Mouse (Mus musculus): ENCODE data around the gene Emc9. TPM values are rescaled to one million over a fixed set of nuclear protein-coding genes. Genes with fewer than 3 reads are reported as not detected.

The Emc9 gene
- polyA plus RNA-seq, 1 experiment: 3.5 TPM

- TF ChIP-seq TAL1 (IDR thresholded peaks at IDR 0.05; ENCODE audit: low read length): no peak
- TF ChIP-seq GATA1 (IDR thresholded peaks at IDR 0.05; ENCODE audit: low read length): no peak
- Histone ChIP-seq H3K9me3 (ENCODE audit: control insufficient read depth, low read length) (no peaks in the 10 kb centered on the region), H3K4me3 (replicated peaks) (no peak overlapping the region), H3K4me1 (ENCODE audit: control insufficient read depth) (peaks cover 53% of the 10 kb centered on the region), H3K36me3 (ENCODE audit: control insufficient read depth) (peaks cover 26% of the 10 kb centered on the region), H3K27me3 (ENCODE audit: control insufficient read depth) (no peaks in the 10 kb centered on the region)
These were observed 28.2 kb upstream of the Emc9 start for GRCm38 (mm10) chr14:55613346-55613745.

- H3K4me3 ChIP-seq (replicated peaks): no peak overlapping the region
- H3K36me3 ChIP-seq (ENCODE audit: control insufficient read depth): peaks cover 68% of the 10 kb centered on the region
- H3K9me3 ChIP-seq (ENCODE audit: control insufficient read depth, low read length): no peaks in the 10 kb centered on the region
- TF ChIP-seq TAL1 (IDR thresholded peaks at IDR 0.05; ENCODE audit: low read length): no peak
- no peak for TF ChIP-seq GATA1 (IDR thresholded peaks at IDR 0.05; ENCODE audit: low read length)
- no peaks in the 10 kb centered on the region for H3K27me3 ChIP-seq (ENCODE audit: control insufficient read depth)
- H3K4me1 ChIP-seq (ENCODE audit: control insufficient read depth): peaks cover 54% of the 10 kb centered on the region
These were observed 23.2 kb upstream of the Emc9 start for GRCm38 (mm10) chr14:55608339-55608738.

DNA sequence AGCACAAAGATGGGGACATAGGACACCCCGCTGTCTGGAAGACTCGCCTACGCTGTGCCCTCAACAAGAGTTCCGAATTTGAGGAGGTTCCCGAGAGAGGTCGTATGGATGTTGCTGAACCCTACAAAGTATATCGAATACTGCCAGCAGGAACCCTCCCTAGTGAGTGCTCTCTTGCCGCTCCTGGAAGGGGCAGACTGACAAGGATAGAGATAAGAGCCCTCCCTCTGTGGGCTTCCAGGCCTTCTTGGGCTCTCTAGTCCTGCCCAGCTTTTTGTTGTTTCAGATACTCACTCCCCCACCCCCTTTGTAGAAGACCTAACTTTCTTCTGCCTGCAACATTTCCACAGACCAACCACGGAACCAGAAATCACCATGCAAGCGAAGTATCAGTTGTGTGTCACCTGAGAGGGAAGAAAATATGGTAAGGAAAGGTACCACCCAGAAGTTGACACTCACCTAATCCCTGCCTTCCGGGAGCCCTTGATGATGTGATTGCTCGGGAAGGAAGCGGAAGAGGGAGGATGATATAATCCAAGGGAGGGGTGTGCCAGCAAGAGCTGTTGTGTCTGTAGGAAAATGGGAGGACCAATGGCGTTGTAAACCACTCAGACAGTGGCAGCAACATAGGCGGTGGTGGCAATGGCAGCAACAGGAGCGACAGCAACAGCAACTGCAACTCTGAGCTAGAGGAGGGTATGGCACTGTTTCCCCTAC lies 20.8 kb upstream of the Emc9 start:
- Histone ChIP-seq H3K36me3 (ENCODE audit: control insufficient read depth) (peaks cover 90% of the 10 kb centered on the region), H3K4me3 (replicated peaks) (peak overlapping the region; percentile 25), H3K27me3 (ENCODE audit: control insufficient read depth) (no peaks in the 10 kb centered on the region), H3K9me3 (ENCODE audit: control insufficient read depth, low read length) (no peaks in the 10 kb centered on the region), H3K4me1 (ENCODE audit: control insufficient read depth) (peaks cover 57% of the 10 kb centered on the region)
- TF ChIP-seq TAL1 (IDR thresholded peaks at IDR 0.05; ENCODE audit: low read length) (no peak), GATA1 (IDR thresholded peaks at IDR 0.05; ENCODE audit: low read length) (no peak)

DNA sequence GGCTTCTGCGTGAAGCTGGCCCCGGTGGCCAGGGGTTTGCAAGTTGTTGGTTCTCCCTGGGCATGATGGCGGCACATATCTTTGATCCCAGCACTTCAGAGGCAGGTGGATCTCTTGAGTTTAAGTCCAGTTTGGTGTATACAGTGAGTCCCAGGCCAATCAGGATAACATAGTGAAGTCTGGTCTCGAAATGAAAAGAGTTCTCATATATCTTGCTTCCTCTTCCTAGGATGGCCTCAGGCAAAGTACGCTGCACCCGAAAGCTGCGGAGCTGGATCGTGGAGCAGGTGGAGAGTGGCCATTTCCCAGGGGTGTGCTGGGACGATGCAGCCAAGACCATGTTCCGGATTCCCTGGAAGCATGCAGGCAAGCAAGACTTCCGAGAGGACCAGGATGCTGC lies 19.7 kb upstream of the Emc9 start:
- Histone ChIP-seq H3K9me3 (ENCODE audit: control insufficient read depth, low read length) (no peaks in the 10 kb centered on the region), H3K4me3 (replicated peaks) (peak overlapping the region; percentile 73), H3K36me3 (ENCODE audit: control insufficient read depth) (peaks cover 92% of the 10 kb centered on the region), H3K4me1 (ENCODE audit: control insufficient read depth) (peaks cover 56% of the 10 kb centered on the region), H3K27me3 (ENCODE audit: control insufficient read depth) (no peaks in the 10 kb centered on the region)
- TF ChIP-seq TAL1 (IDR thresholded peaks at IDR 0.05; ENCODE audit: low read length) (no peak), GATA1 (IDR thresholded peaks at IDR 0.05; ENCODE audit: low read length) (no peak)

DNA sequence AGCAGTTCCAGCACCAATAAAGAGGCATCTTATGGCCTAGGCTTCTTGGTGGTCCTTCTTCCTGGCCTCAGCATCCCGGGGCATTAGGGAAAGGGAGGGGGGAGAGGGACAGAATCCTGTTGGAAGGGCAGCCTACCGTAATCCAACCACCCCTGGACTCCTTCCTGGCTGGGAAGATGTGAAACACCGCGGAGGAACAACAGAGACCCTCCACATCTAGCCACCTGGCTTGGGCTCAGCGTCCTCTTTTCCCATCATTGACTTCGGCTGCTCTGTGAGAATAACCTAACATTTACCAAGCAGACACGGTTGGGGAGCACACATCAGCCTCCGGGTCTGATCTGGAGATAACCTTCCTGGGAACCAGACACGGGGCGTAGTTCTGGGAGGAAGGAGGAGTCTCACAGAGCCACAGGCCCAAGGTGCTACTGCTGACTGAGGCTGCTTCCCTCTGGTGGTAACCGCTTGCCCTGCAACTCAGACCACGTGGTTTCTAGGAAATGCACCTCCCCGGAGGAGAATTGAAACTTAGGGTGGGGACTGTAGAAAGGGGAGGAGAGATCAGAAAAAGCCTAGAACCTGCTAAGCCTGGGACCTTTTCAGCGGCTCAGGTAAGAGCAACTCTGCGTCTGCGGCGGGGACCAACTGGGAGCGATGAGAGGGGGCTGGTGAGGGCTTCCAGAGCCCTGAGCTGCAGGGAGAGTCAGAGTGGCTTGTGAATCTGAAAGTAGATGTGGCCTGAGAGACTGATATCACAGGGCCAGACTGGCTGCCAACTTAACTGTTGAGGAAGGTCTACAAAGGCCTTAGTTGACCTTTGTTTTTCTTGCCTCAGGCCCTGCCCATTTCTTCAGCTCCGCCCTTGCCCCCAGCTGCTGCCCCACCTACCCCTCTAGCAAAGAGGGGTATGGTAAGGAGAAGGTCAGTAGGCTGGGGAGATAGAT lies 18.8 kb upstream of the Emc9 start:
- no peaks in the 10 kb centered on the region for H3K27me3 ChIP-seq (ENCODE audit: control insufficient read depth)
- TF ChIP-seq GATA1 (IDR thresholded peaks at IDR 0.05; ENCODE audit: low read length) (peak; percentile 98), TAL1 (IDR thresholded peaks at IDR 0.05; ENCODE audit: low read length) (no peak)
- peaks cover 56% of the 10 kb centered on the region for H3K4me1 ChIP-seq (ENCODE audit: control insufficient read depth)
- no peaks in the 10 kb centered on the region for H3K9me3 ChIP-seq (ENCODE audit: control insufficient read depth, low read length)
- peaks cover 92% of the 10 kb centered on the region for H3K36me3 ChIP-seq (ENCODE audit: control insufficient read depth)
- H3K4me3 ChIP-seq (replicated peaks): peak overlapping the region; percentile 73

DNA sequence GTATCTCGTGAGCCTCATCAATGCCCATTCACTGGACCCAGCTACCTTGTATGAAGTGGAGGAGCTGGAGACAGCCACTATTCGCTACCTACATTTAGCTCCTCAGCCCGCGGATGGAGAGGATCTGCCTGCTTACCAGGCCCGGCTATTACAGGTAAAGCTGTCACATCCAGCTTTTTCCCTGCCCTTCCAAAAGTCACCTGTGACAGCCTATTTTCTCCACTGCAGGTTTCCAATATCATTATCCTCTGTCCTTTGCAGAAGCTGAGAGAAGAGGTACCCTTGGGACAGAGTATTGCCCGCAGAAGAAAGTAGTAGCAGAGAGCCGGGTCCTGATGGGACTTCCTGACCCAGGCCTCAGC lies 18.1 kb upstream of the Emc9 start, which contains the start of gene Irf9:
Gene Irf9, plus strand, starts transcription at position 301 of the 362 bp plus-strand sequence.
- H3K27me3 ChIP-seq (ENCODE audit: control insufficient read depth): no peaks in the 10 kb centered on the region
- H3K36me3 ChIP-seq (ENCODE audit: control insufficient read depth): peaks cover 92% of the 10 kb centered on the region
- H3K9me3 ChIP-seq (ENCODE audit: control insufficient read depth, low read length): no peaks in the 10 kb centered on the region
- TF ChIP-seq GATA1 (IDR thresholded peaks at IDR 0.05; ENCODE audit: low read length): no peak
- TF ChIP-seq TAL1 (IDR thresholded peaks at IDR 0.05; ENCODE audit: low read length): no peak
- H3K4me1 ChIP-seq (ENCODE audit: control insufficient read depth): peaks cover 55% of the 10 kb centered on the region
- peak within 1 kb of the TSS; percentile 73 for H3K4me3 ChIP-seq (replicated peaks)

DNA sequence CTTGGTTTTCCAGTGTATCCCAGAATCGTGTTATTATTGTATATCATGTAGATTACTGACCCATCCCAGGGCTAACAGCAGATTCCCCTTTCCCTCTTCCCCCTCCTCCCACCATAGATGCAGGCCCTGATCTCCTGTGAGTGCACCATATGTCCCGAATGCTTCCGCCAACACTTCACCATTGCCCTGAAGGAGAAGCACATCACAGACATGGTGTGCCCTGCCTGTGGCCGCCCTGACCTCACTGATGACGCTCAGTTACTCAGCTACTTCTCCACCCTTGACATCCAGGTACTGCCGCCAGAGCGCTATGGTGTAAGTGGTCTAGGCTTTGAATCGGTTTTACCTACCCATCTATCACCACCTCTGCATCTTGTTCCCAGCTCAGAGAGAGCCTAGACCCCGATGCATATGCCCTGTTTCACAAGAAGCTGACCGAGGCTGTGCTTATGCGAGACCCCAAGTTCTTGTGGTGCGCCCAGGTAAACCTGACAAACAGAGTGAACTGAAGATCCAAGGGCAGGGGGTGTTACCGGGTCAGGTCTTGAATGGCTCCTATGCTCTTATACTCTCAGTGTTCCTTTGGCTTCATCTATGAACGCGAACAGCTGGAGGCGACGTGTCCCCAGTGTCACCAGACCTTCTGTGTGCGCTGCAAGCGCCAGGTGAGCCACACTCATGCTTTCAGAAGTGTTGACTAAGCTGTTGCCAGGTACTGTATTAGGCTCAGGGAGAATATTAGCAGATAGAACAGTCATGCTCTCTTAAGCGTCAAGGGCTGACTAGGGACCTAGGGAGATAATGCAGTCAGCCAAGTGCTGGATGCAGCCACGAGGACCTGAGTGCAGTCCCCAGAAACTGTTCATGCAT lies 13.7 kb upstream of the Emc9 start:
- H3K27me3 ChIP-seq (ENCODE audit: control insufficient read depth): no peaks in the 10 kb centered on the region
- H3K9me3 ChIP-seq (ENCODE audit: control insufficient read depth, low read length): no peaks in the 10 kb centered on the region
- H3K4me1 ChIP-seq (ENCODE audit: control insufficient read depth): peaks cover 26% of the 10 kb centered on the region
- peaks cover 96% of the 10 kb centered on the region for H3K36me3 ChIP-seq (ENCODE audit: control insufficient read depth)
- H3K4me3 ChIP-seq (replicated peaks): no peak overlapping the region
- TF ChIP-seq GATA1 (IDR thresholded peaks at IDR 0.05; ENCODE audit: low read length) (no peak), TAL1 (IDR thresholded peaks at IDR 0.05; ENCODE audit: low read length) (no peak)

DNA sequence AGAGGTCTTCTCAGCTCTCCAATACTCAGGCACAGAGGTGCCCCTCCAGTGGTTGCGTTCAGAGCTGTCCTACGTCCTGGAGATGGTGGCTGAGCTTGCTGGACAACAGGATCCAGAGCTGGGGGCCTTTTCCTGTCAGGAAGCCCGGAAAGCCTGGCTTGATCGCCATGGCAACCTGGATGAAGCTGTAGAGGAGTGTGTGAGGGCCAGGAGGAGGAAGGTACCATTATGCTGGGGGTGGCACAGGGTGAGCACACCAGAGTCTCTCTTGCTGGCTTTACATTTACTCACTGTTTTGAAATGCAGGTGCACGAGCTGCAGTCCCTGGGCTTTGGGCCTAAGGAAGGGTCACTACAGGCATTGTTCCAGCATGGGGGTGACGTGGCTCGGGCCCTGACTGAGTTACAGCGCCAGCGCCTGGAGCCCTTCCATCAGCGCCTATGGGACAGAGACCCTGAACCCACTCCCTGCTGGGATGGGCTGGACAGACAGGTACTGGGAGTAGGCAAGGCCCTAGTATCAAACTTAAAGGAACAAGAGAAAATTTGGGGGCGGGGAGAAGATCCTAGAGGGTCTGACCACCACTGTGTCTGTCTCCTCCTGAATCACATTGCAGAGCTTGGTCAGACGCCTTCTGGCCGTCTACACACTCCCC lies 11.1 kb upstream of the Emc9 start:
- Histone ChIP-seq H3K4me1 (ENCODE audit: control insufficient read depth) (peaks cover 32% of the 10 kb centered on the region), H3K9me3 (ENCODE audit: control insufficient read depth, low read length) (no peaks in the 10 kb centered on the region), H3K36me3 (ENCODE audit: control insufficient read depth) (peaks cover 76% of the 10 kb centered on the region), H3K27me3 (ENCODE audit: control insufficient read depth) (no peaks in the 10 kb centered on the region), H3K4me3 (replicated peaks) (no peak overlapping the region)
- no peak for TF ChIP-seq TAL1 (IDR thresholded peaks at IDR 0.05; ENCODE audit: low read length)
- no peak for TF ChIP-seq GATA1 (IDR thresholded peaks at IDR 0.05; ENCODE audit: low read length)

All from erythroblast, embryonic 14.5 days (primary cell).